Mouse (Mus musculus): ENCODE data around the gene Tmem218.

Tmem218 gene

GRCm38 (mm10) chr9:37181596-37181995, 26.4 kb upstream of the Tmem218 start:
- TF ChIP-seq CTCF (conservative IDR thresholded peaks at IDR 0.05; ENCODE audit: low read length) = no peak
- no peak for TF ChIP-seq POU5F1 (IDR thresholded peaks at IDR 0.05; ENCODE audit: borderline replicate concordance, low read length)
- peaks cover 29% of the 10 kb centered on the region for H3K4me1 ChIP-seq (replicated peaks; ENCODE audit: low read depth, low read length)
- H3K36me3 ChIP-seq (ENCODE audit: insufficient read depth, low read length) = no peaks in the 10 kb centered on the region
- H3K9me3 ChIP-seq (ENCODE audit: low read length) = no peaks in the 10 kb centered on the region
- H3K27me3 ChIP-seq (ENCODE audit: insufficient read depth, low read length) = peaks cover 18% of the 10 kb centered on the region
- no peak overlapping the region for H3K4me3 ChIP-seq (replicated peaks; ENCODE audit: low read length)

DNA sequence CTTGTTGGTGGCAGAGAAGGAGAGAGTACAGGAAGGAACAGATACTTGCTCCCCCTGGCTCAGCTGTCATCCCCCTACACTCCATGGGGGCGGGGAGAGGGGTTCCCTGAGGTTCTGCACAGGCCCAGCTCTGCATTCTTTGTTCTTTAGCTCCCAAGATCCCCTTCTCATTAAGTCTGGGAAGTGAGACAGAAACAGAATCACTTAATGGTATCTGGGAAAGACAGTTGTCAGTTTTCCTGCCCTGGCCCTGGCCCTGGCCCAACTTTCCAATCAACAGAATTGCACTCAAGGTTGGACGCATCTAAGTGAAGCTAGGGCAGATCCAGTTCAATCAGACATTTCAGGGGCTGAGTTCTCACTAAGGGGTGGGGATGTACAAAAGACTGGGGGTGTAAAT, 24.8 kb upstream of the Tmem218 start:
- H3K4me3 ChIP-seq (replicated peaks; ENCODE audit: low read length) = no peak overlapping the region
- peaks cover 13% of the 10 kb centered on the region; the same call in 1 of the 2 replicates for H3K27me3 ChIP-seq (ENCODE audit: insufficient read depth, low read length)
- TF ChIP-seq CTCF (conservative IDR thresholded peaks at IDR 0.05; ENCODE audit: low read length) (no peak), POU5F1 (IDR thresholded peaks at IDR 0.05; ENCODE audit: borderline replicate concordance, low read length) (no peak), NANOG (IDR thresholded peaks at IDR 0.05; ENCODE audit: borderline replicate concordance, low read length) (no peak)
- no peaks in the 10 kb centered on the region for H3K9me3 ChIP-seq (ENCODE audit: low read length)
- H3K4me1 ChIP-seq (replicated peaks; ENCODE audit: low read depth, low read length) = peaks cover 15% of the 10 kb centered on the region
- H3K36me3 ChIP-seq (ENCODE audit: insufficient read depth, low read length) = no peaks in the 10 kb centered on the region

DNA sequence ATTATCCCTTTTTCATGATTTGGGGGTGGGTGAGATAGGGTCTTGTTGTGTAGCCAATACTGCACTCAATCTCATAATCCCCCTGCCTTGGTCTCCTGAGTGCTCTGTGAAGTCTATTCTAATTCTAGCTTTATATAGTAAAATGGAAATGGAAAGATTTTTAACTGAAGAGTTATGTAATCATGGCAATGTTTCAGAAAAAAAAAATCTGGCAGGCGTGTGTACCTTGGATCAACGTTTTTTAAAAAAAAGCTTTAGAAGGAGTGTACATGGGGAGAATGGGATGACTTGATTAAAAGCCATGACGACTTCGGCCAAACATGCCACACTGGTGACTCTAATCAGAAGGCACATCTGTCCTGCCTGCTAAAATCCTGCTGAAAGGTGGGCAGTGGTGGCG, 20.6 kb upstream of the Tmem218 start:
- TF ChIP-seq POU5F1 (IDR thresholded peaks at IDR 0.05; ENCODE audit: borderline replicate concordance, low read length) = no peak
- TF ChIP-seq NANOG (IDR thresholded peaks at IDR 0.05; ENCODE audit: borderline replicate concordance, low read length) = no peak
- no peak for TF ChIP-seq CTCF (conservative IDR thresholded peaks at IDR 0.05; ENCODE audit: low read length)
- H3K9me3 ChIP-seq (ENCODE audit: low read length) = no peaks in the 10 kb centered on the region
- no peaks in the 10 kb centered on the region for H3K4me1 ChIP-seq (replicated peaks; ENCODE audit: low read depth, low read length)

DNA sequence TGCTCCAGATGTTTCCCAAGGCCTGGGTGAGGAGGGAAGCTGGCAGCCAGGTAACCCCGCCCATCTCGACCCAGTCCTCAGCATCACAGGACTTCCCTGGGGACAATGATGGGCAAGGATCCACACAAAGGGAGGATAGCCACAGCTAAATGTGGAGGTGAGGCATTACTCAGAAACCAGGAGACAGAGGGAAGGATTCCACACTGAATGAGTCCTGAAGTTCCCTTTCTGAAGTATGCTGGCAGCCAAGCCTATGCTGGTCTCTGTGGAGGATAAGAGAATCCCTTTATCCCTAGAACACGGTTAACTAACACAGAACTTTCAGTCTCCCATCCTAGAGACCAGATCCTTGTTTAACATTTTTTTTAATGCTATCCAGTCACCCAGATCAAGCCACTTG, 20.0 kb upstream of the Tmem218 start:
- TF ChIP-seq NANOG (IDR thresholded peaks at IDR 0.05; ENCODE audit: borderline replicate concordance, low read length) (no peak), POU5F1 (IDR thresholded peaks at IDR 0.05; ENCODE audit: borderline replicate concordance, low read length) (no peak), CTCF (conservative IDR thresholded peaks at IDR 0.05; ENCODE audit: low read length) (no peak)
- no peak overlapping the region for H3K4me3 ChIP-seq (replicated peaks; ENCODE audit: low read length)
- no peaks in the 10 kb centered on the region for H3K36me3 ChIP-seq (ENCODE audit: insufficient read depth, low read length)
- no peaks in the 10 kb centered on the region for H3K27me3 ChIP-seq (ENCODE audit: insufficient read depth, low read length)
- no peaks in the 10 kb centered on the region for H3K4me1 ChIP-seq (replicated peaks; ENCODE audit: low read depth, low read length)
- no peaks in the 10 kb centered on the region for H3K9me3 ChIP-seq (ENCODE audit: low read length)

More for the DNA sequence above, 20.6 kb upstream of the Tmem218 start:
- Histone ChIP-seq H3K27me3 (ENCODE audit: insufficient read depth, low read length) (no peaks in the 10 kb centered on the region), H3K36me3 (ENCODE audit: insufficient read depth, low read length) (no peaks in the 10 kb centered on the region), H3K4me3 (replicated peaks; ENCODE audit: low read length) (no peak overlapping the region)

GRCm38 (mm10) chr9:37197067-37197466, 11.0 kb upstream of the Tmem218 start:
- Histone ChIP-seq H3K4me3 (replicated peaks; ENCODE audit: low read length) (no peak overlapping the region), H3K4me1 (replicated peaks; ENCODE audit: low read depth, low read length) (no peaks in the 10 kb centered on the region), H3K9me3 (ENCODE audit: low read length) (no peaks in the 10 kb centered on the region), H3K36me3 (ENCODE audit: insufficient read depth, low read length) (no peaks in the 10 kb centered on the region), H3K27me3 (ENCODE audit: insufficient read depth, low read length) (0 out of 2 replicates have a peak, but pooled peaks cover 3% of the 10 kb centered on the region)
- TF ChIP-seq CTCF (conservative IDR thresholded peaks at IDR 0.05; ENCODE audit: low read length) = no peak
- no peak for TF ChIP-seq NANOG (IDR thresholded peaks at IDR 0.05; ENCODE audit: borderline replicate concordance, low read length)
- TF ChIP-seq POU5F1 (IDR thresholded peaks at IDR 0.05; ENCODE audit: borderline replicate concordance, low read length) = no peak

- TF ChIP-seq CTCF (conservative IDR thresholded peaks at IDR 0.05; ENCODE audit: low read length) (no peak), POU5F1 (IDR thresholded peaks at IDR 0.05; ENCODE audit: borderline replicate concordance, low read length) (no peak), NANOG (IDR thresholded peaks at IDR 0.05; ENCODE audit: borderline replicate concordance, low read length) (no peak)
- Histone ChIP-seq H3K4me3 (replicated peaks; ENCODE audit: low read length) (no peak overlapping the region), H3K27me3 (ENCODE audit: insufficient read depth, low read length) (no peaks in the 10 kb centered on the region), H3K36me3 (ENCODE audit: insufficient read depth, low read length) (no peaks in the 10 kb centered on the region), H3K4me1 (replicated peaks; ENCODE audit: low read depth, low read length) (no peaks in the 10 kb centered on the region), H3K9me3 (ENCODE audit: low read length) (no peaks in the 10 kb centered on the region)
Observed at GRCm38 (mm10) chr9:37200414-37200813, 7.6 kb upstream of the Tmem218 start.

GRCm38 (mm10) chr9:37203884-37204283, 4.1 kb upstream of the Tmem218 start:
- TF ChIP-seq CTCF (conservative IDR thresholded peaks at IDR 0.05; ENCODE audit: low read length) = no peak
- no peak for TF ChIP-seq POU5F1 (IDR thresholded peaks at IDR 0.05; ENCODE audit: borderline replicate concordance, low read length)
- no peak for TF ChIP-seq NANOG (IDR thresholded peaks at IDR 0.05; ENCODE audit: borderline replicate concordance, low read length)
- H3K9me3 ChIP-seq (ENCODE audit: low read length) = no peaks in the 10 kb centered on the region
- no peaks in the 10 kb centered on the region for H3K36me3 ChIP-seq (ENCODE audit: insufficient read depth, low read length)
- peaks cover 15% of the 10 kb centered on the region for H3K4me1 ChIP-seq (replicated peaks; ENCODE audit: low read depth, low read length)
- no peak overlapping the region for H3K4me3 ChIP-seq (replicated peaks; ENCODE audit: low read length)
- H3K27me3 ChIP-seq (ENCODE audit: insufficient read depth, low read length) = no peaks in the 10 kb centered on the region

GRCm38 (mm10) chr9:37213060-37213738, 5.2 kb downstream of the Tmem218 start:
- no peak for TF ChIP-seq NANOG (IDR thresholded peaks at IDR 0.05; ENCODE audit: borderline replicate concordance, low read length)
- TF ChIP-seq POU5F1 (IDR thresholded peaks at IDR 0.05; ENCODE audit: borderline replicate concordance, low read length) = no peak
- TF ChIP-seq CTCF (conservative IDR thresholded peaks at IDR 0.05; ENCODE audit: low read length) = no peak
- Histone ChIP-seq H3K9me3 (ENCODE audit: low read length) (no peaks in the 10 kb centered on the region), H3K36me3 (ENCODE audit: insufficient read depth, low read length) (no peaks in the 10 kb centered on the region), H3K4me3 (replicated peaks; ENCODE audit: low read length) (no peak overlapping the region), H3K4me1 (replicated peaks; ENCODE audit: low read depth, low read length) (peaks cover 28% of the 10 kb centered on the region), H3K27me3 (ENCODE audit: insufficient read depth, low read length) (no peaks in the 10 kb centered on the region)
